Mouse (Mus musculus): ENCODE data around the gene Zfpm1. TPM values are rescaled to one million over a fixed set of nuclear protein-coding genes. Genes with fewer than 3 reads are reported as not detected.

Zfpm1 gene
- polyA plus RNA-seq, 1 experiment = not detected

- 0 out of 2 replicates have a peak, but pooled peaks cover 5% of the 10 kb centered on the region for H3K4me1 ChIP-seq (ENCODE audit: control insufficient read depth, insufficient read depth, low read length)
- no peak overlapping the region for H3K27ac ChIP-seq (ENCODE audit: insufficient read depth, low read depth, low read length)
- no peak for TF ChIP-seq POLR2A (IDR thresholded peaks at IDR 0.05; ENCODE audit: insufficient read depth, low read depth, low read length)
- no peak for TF ChIP-seq CTCF (IDR thresholded peaks at IDR 0.05; ENCODE audit: insufficient read depth, low read depth, low read length)
- 72% methylated on average over 1 of the region's 1 CpGs for WGBS
- H3K4me3 ChIP-seq (ENCODE audit: insufficient read depth, low read depth, low read length) = no peak overlapping the region
Observed at GRCm38 (mm10) chr8:122251739-122252138, 30.2 kb upstream of the Zfpm1 start.

GRCm38 (mm10) chr8:122252366-122252765 is 29.6 kb upstream of the Zfpm1 start:
- no peak for TF ChIP-seq POLR2A (IDR thresholded peaks at IDR 0.05; ENCODE audit: insufficient read depth, low read depth, low read length)
- no peak for TF ChIP-seq CTCF (IDR thresholded peaks at IDR 0.05; ENCODE audit: insufficient read depth, low read depth, low read length)
- H3K4me3 ChIP-seq (ENCODE audit: insufficient read depth, low read depth, low read length) = no peak overlapping the region
- no peak overlapping the region for H3K27ac ChIP-seq (ENCODE audit: insufficient read depth, low read depth, low read length)
- 0 out of 2 replicates have a peak, but pooled peaks cover 5% of the 10 kb centered on the region for H3K4me1 ChIP-seq (ENCODE audit: control insufficient read depth, insufficient read depth, low read length)
- WGBS = 55% methylated on average over 5 of the region's 5 CpGs

DNA sequence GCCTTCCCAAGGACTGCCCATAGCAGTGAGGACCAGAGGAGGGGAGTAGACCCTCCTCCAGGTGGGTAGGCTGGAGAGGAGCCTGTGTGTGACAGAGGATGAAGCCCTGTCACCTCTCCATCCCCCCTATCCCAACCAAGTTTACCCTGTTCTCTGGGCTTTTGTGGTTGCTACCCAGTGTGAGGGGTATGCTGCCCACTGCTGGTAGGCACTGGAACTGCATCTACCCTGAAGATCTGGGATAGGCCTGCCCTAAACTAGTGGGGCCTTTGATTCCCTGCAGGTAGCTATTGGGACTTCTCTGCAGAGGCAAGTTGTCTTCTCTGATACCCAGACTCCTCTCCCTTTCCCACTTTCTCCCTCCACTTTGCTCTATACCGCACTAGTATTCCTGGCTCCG is 22.6 kb upstream of the Zfpm1 start:
- Histone ChIP-seq H3K27ac (ENCODE audit: insufficient read depth, low read depth, low read length) (no peak overlapping the region), H3K4me3 (ENCODE audit: insufficient read depth, low read depth, low read length) (no peak overlapping the region), H3K4me1 (ENCODE audit: control insufficient read depth, insufficient read depth, low read length) (peaks cover 21% of the 10 kb centered on the region)
- 83% methylated on average over 2 of the region's 2 CpGs for WGBS
- TF ChIP-seq POLR2A (IDR thresholded peaks at IDR 0.05; ENCODE audit: insufficient read depth, low read depth, low read length) (no peak), CTCF (IDR thresholded peaks at IDR 0.05; ENCODE audit: insufficient read depth, low read depth, low read length) (peak; percentile 47; the same call in 1 of the 2 replicates)

- peaks cover 28% of the 10 kb centered on the region for H3K4me1 ChIP-seq (ENCODE audit: control insufficient read depth, insufficient read depth, low read length)
- H3K4me3 ChIP-seq (ENCODE audit: insufficient read depth, low read depth, low read length) = no peak overlapping the region
- 69% methylated on average over 9 of the region's 9 CpGs for WGBS
- H3K27ac ChIP-seq (ENCODE audit: insufficient read depth, low read depth, low read length) = no peak overlapping the region
- TF ChIP-seq POLR2A (IDR thresholded peaks at IDR 0.05; ENCODE audit: insufficient read depth, low read depth, low read length) = no peak
- TF ChIP-seq CTCF (IDR thresholded peaks at IDR 0.05; ENCODE audit: insufficient read depth, low read depth, low read length) = no peak
Observed at GRCm38 (mm10) chr8:122260755-122261154, 21.2 kb upstream of the Zfpm1 start.

DNA sequence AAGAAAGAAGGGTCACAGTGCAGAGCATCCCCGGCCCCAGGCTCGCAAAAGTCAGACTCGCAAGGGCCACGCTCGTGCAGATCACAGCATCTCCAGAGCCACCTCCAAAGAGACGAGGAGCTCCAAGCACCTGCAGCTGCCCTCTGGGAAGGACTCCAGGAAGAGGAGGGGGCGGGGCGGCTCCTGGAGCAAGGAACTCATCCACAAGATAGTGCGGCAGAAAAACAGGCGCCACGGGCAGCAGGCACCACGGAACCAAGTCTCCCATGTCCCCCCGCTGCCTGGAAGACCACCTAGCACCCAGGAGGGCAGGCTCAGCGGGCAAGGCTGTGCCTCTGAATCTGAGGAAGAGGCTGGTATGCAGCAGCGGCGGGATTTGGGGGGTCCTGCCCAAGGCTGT is 19.1 kb upstream of the Zfpm1 start:
- WGBS = 80% methylated on average over 16 of the region's 16 CpGs
- Histone ChIP-seq H3K4me1 (ENCODE audit: control insufficient read depth, insufficient read depth, low read length) (peaks cover 38% of the 10 kb centered on the region), H3K4me3 (ENCODE audit: insufficient read depth, low read depth, low read length) (no peak overlapping the region), H3K27ac (ENCODE audit: insufficient read depth, low read depth, low read length) (no peak overlapping the region)
- TF ChIP-seq POLR2A (IDR thresholded peaks at IDR 0.05; ENCODE audit: insufficient read depth, low read depth, low read length) = no peak
- no peak for TF ChIP-seq CTCF (IDR thresholded peaks at IDR 0.05; ENCODE audit: insufficient read depth, low read depth, low read length)

DNA sequence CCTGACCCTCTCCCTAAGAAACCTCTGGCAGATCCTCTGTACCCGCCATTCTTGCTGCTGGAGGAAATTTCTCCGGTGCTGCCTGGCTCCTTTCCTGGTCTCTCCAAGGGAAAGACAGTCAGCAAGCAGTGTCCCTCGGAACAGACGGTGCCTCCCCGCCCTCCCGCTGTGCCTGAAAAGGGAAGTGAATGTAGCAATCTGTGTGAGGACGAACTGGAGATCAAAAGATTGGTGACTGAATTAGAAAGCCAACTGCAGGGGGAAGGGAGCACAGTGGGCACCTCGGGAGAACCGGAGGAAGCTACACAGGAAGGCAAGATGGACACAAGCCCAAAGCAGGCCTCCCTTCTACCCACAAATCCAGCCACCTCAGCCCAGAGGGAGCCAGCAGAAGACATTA is 17.7 kb upstream of the Zfpm1 start:
- no peak overlapping the region for H3K27ac ChIP-seq (ENCODE audit: insufficient read depth, low read depth, low read length)
- 40% methylated on average over 9 of the region's 9 CpGs for WGBS
- TF ChIP-seq CTCF (IDR thresholded peaks at IDR 0.05; ENCODE audit: insufficient read depth, low read depth, low read length) (no peak), POLR2A (IDR thresholded peaks at IDR 0.05; ENCODE audit: insufficient read depth, low read depth, low read length) (no peak)

DNA sequence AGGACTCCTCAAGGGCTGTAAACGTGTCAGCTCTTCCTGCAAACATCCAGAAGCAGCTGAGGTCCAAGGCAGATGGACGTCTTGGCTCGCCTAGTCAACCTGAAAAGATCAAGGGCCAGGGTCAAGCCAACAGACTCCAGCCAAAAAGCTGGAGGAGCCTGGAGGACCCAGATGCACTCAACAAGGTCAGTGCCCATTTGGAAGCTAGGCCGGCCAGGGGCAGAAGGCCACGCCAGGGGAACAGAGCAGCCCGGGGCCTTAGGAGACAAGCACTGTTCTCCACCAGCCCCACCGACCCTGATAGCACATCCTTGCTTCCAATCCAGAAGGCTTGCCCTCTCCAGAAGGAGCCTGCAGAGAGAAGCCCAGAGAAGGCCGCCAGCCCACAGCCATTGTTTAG is 16.4 kb upstream of the Zfpm1 start:
- H3K4me3 ChIP-seq (ENCODE audit: insufficient read depth, low read depth, low read length) = no peak overlapping the region
- H3K27ac ChIP-seq (ENCODE audit: insufficient read depth, low read depth, low read length) = no peak overlapping the region
- 92% methylated on average over 8 of the region's 8 CpGs for WGBS
- TF ChIP-seq CTCF (IDR thresholded peaks at IDR 0.05; ENCODE audit: insufficient read depth, low read depth, low read length) (no peak), POLR2A (IDR thresholded peaks at IDR 0.05; ENCODE audit: insufficient read depth, low read depth, low read length) (no peak)
- H3K4me1 ChIP-seq (ENCODE audit: control insufficient read depth, insufficient read depth, low read length) = peaks cover 38% of the 10 kb centered on the region

More for the DNA sequence above, 17.7 kb upstream of the Zfpm1 start:
- Histone ChIP-seq H3K4me3 (ENCODE audit: insufficient read depth, low read depth, low read length) (no peak overlapping the region), H3K4me1 (ENCODE audit: control insufficient read depth, insufficient read depth, low read length) (peaks cover 36% of the 10 kb centered on the region)

DNA sequence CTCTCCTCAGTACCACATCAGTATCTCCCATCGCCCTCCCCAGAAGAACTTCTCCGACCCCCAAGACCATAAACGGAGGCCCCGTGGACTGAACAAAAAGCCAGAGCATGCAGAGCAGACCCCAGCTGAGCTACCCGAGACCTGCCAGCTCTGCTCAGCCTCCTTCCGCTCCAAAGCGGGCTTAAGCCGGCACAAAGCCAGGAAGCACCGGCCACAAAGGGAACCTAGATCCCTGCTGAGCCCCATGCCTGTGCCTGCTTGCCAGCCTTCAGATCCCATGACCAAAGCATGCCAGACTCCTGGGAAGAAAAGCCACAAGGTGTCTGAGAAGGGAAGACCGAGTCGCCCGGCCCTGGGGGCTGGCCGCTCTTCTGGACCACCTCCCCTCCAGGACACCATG is 15.1 kb upstream of the Zfpm1 start:
- Histone ChIP-seq H3K4me3 (ENCODE audit: insufficient read depth, low read depth, low read length) (no peak overlapping the region), H3K27ac (ENCODE audit: insufficient read depth, low read depth, low read length) (no peak overlapping the region), H3K4me1 (ENCODE audit: control insufficient read depth, insufficient read depth, low read length) (peaks cover 38% of the 10 kb centered on the region)
- 50% methylated on average over 13 of the region's 13 CpGs for whole genome bisulfite sequencing
- TF ChIP-seq POLR2A (IDR thresholded peaks at IDR 0.05; ENCODE audit: insufficient read depth, low read depth, low read length) = no peak
- TF ChIP-seq CTCF (IDR thresholded peaks at IDR 0.05; ENCODE audit: insufficient read depth, low read depth, low read length) = no peak

DNA sequence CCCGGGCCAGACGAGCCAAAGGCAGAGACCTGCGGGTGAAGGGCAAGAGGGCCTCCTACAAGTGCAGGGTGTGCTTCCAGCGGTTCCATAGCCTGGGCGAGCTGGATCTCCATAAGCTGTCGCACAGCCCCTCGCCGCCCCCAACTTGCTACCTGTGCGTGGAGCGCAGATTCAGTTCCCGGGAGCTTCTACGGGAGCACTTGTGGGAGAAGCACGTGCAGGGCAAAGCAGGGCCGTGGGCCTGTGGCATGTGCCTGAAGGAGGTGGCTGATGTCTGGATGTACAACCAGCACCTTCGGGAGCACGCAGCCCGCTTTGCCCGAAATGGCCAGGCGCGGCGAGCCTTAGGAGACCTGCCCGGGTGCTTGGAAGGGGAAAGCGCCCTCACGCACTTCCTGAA is 13.1 kb upstream of the Zfpm1 start:
- no peak overlapping the region for H3K27ac ChIP-seq (ENCODE audit: insufficient read depth, low read depth, low read length)
- no peak for TF ChIP-seq POLR2A (IDR thresholded peaks at IDR 0.05; ENCODE audit: insufficient read depth, low read depth, low read length)
- TF ChIP-seq CTCF (IDR thresholded peaks at IDR 0.05; ENCODE audit: insufficient read depth, low read depth, low read length) = no peak
- H3K4me3 ChIP-seq (ENCODE audit: insufficient read depth, low read depth, low read length) = peak overlapping the region; percentile 52
- peaks cover 35% of the 10 kb centered on the region for H3K4me1 ChIP-seq (ENCODE audit: control insufficient read depth, insufficient read depth, low read length)
- WGBS = 68% methylated on average over 24 of the region's 24 CpGs

DNA sequence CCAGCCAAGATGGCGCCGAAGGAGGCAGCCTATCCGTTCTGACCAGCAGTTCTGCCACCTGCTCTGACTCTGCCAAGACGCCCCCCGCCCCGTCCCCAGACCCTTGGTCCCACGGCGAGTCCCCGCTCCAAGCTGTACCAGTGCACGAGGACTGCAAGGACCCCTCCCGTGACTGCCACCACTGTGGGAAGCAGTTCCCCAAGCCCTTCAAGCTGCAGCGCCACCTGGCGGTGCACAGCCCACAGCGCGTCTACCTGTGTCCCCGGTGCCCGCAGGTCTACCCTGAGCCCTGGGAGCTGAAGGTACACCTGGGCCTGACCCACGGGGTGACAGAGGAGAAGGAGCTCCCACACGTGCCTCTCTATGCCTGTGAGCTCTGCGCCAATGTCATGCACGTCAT is 12.5 kb upstream of the Zfpm1 start:
- H3K4me1 ChIP-seq (ENCODE audit: control insufficient read depth, insufficient read depth, low read length) = peaks cover 33% of the 10 kb centered on the region
- peak; percentile 97 for TF ChIP-seq CTCF (IDR thresholded peaks at IDR 0.05; ENCODE audit: insufficient read depth, low read depth, low read length)
- no peak for TF ChIP-seq POLR2A (IDR thresholded peaks at IDR 0.05; ENCODE audit: insufficient read depth, low read depth, low read length)
- WGBS = 6% methylated on average over 21 of the region's 21 CpGs
- peak overlapping the region; percentile 52 for H3K4me3 ChIP-seq (ENCODE audit: insufficient read depth, low read depth, low read length)
- no peak overlapping the region for H3K27ac ChIP-seq (ENCODE audit: insufficient read depth, low read depth, low read length)

All from olfactory bulb, adult 2 months (tissue).